Mouse (Mus musculus) megakaryocyte-erythroid progenitor cell, adult 5-6 weeks (primary cell): Measurements from ENCODE around the gene Rnf224. TPM values are rescaled to one million over a fixed set of nuclear protein-coding genes. Genes with fewer than 3 reads are reported as not detected.
"Not testable (repeated sequence)": the region's sequence is repeated elsewhere in the genome, so short reads cannot be mapped to it uniquely, and the experiment has no call there.

Experiments
- ATAC-seq: replicated peaks from 2 replicates; pipeline ENCODE4 v1.8.0; 2016; ENCODE audit warnings: mild to moderate bottlenecking, inconsistent platforms; ENCODE audit not compliant: severe bottlenecking, poor library complexity, low FRiP score, low TSS enrichment
- total RNA-seq, 2 experiments: library from RNA; stranded (forward) in 1 of 2; stranded (reverse) in 1 of 2; fragments of 200-1000, 215-1000 nt in 1 of 2; fragments of >200 nt in 1 of 2; fragmentation: Nextera tagmentation in 1 of 2; gene quantifications; 2 replicates each; pipeline ENCODE4 v1.2.3; 2014 to 2017

Gene Rnf224
- total RNA-seq, 2 experiments from 2014 or later = not detected

DNA sequence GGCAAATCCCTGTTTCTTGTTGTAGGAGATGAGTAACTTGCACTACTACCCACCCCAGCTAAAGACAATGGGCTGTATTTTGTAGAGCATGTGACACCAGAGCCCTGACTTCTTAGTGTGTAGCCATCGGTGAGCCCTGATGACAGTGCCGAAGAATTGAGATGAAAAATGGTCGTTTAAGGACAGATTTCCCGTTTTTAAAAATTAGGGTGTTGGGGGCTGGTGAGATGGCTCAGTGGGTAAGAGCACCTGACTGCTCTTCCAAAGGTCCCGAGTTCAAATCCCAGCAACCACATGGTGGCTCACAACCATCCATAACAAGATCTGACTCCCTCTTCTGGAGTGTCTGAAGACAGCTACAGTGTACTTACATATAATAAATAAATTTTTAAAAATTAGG is 20.7 kb upstream of the Rnf224 start:
- ATAC-seq = not testable (repeated sequence)

DNA sequence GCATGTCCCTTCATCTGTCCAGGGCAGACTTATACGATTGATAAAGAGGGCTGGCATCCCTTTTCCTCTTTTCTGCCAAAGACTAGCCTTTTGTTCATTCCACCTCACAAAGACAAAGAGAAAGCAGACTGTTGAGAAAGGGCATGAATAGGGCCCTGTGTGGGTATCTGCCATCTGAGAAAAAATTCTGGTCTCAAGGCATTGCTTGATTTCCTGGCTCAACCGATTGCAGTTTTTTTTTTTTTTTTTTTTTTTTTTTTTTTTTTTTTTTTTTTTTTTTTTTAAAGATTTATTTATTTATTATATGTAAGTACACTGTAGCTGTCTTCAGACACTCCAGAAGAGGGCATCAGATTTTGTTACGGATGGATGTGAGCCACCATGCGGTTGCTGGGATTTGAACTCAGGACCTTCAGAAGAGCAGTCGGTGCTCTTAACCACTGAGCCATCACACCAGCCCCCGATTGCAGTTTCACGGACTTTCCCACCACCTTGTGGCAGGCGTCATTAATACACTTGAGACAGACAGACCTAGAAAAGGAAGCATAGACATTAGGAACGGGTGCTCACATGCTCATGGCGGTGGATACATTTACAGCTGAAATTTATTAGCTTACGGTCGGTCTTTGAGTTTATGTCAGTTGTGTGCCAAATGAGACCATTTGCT is 20.0 kb upstream of the Rnf224 start:
- peak; percentile 62 for ATAC-seq

DNA sequence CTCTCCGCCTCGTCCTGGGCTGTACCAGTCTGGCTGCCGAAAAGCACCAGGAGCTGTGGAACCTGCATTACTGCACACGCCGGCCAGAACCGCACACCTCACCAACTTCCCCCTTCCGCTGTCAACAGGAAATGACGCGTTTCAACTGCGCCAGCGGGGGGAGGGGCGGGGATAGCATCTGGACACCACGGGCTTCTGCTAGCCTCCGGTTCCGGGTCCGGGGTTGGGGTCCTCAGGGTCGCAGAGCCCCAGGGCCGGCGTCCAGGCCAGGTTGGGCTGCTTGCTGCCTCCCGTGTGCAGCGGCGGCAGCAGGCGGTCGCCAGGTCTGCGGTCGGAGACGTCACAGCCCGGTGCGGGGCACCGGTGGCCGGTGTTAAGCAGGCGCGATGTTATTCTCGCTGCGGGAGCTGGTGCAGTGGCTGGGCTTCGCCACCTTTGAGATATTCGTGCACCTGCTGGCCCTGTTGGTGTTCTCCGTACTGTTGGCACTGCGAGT is 18.7 kb upstream of the Rnf224 start, which contains the start of gene Tmem203:
Gene Tmem203 (plus strand): TSS at position 156 of the 496 bp plus-strand sequence.
- peak; percentile 82 for ATAC-seq

DNA sequence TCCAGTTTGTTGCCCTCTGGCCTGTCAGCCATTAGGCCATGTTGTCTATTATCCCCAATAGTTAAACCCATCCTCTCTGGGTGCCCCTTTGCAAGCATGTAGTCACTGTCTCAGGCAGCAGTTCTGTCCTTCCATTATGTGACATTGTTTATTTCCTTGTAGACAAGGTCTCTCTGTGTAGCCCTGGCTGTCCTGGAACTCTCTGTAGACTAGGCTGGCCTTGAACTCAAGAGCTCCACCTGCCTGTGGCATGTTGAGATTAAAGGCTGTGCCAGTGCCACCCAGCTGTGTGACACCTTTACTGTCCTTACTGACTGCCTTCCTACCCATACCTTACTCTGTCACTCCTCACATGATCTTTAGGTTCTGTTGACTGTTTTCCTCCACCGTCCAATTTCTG is 15.7 kb upstream of the Rnf224 start:
- ATAC-seq = no peak

DNA sequence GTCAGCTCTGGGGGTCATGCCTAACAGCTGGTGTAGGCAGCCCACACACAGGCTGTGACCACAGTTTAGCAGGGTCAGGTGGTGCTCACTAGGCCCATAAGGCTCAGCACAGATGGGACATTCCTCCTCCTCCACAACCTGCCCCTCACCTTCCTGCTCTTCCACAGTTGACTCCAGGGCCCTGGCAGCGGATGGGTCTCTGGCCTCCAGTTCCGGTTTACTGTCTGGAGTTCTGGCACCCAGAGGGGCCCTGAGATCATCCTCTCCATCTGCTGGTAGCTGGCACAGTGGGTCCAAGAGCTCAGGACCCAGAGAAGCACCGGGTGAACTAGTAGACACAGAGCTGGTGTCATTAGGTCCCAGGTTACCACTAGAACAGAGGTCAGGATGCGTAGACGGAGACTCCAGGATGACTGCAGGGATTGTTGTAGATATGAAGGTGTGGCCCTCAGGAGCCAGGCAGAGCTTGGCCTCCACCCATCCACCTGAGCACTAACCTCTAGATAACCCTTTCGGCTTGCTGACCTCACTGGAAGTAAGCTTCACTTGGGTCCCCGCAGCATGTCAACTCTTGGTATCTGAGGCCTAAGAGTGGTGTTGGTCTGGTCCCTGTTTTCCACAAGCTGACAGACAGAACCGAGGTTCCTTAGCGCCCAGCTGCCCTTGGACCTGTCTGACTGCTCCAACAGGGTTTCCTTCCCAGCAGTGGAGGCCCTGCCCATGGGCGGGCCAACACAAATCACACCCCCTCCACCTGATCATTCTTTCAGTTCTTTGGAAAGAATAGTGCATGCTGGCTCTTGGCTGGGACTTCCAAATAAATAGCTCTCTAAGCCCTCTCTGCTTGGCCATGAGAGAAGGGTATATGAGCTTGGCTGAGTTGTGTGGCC is 9.8 kb upstream of the Rnf224 start, which contains the start of gene AL732309.1:
Gene AL732309.1 (minus strand): TSS at position 681 of the 890 bp plus-strand sequence.
- no peak for ATAC-seq

DNA sequence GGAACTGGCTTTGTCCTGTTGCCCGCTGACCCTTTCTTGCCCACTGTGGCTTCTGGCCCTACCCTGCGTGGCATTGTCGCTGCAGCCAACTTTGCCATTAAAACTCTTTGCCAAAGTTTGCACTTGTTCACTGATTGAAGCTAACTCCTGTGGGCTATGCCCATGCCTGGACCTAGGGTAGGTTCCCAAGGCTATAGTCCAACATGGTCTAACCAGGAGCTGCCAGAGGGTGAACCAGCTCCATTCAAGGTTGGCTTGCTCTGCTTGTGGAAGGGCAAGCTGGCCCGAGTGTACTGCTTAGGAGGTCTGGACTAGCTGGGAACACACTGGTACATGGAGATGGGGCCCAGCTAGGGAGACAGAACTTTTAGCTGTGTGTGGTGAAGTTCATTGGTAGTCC is 7.6 kb upstream of the Rnf224 start:
- ATAC-seq = no peak

DNA sequence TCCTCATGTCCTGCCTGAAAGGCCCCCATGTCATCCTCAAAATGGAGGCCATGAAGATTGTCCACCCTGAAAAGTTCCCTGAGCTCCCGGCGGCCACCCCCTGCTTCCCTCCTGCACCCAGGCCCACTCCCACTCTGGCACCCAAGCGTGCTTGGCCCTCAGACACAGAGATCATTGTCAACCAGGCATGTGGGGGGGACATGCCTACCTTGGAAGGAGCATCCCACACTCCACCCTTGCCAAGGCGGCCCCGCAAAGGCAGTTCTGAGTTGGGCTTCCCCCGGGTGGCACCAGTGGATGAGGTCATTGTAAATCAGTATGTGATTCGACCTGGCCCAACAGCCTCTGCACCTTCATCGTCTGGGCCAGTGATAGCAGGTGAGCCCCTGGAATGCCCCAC is 6.8 kb upstream of the Rnf224 start:
- no peak for ATAC-seq

DNA sequence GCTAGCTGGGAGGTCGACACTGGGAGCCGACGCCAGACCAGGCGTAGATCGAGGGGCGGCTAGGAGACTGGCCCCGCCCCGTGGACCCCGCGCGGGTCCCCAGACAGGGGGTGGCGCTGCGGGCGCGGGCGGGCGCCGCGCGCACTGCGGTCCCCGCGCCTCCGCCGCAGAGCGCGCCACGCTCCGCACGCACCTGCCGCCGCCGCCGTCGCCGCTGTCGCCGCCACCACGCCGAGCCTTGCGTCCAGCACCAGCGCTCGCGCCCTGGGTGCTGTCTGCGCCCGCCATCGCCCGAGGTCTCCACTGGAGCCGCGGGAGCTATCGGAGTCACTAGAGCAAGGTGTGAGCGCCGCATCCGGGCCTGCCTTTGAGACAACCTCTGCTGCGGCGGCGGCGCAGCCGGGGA is 5.5 kb upstream of the Rnf224 start, which contains the start of the genes Rnf208 and Cysrt1:
Gene Rnf208 (plus strand): TSS at position 155 of the 406 bp plus-strand sequence.
Gene Cysrt1 (minus strand): TSS at position 352 of the 406 bp plus-strand sequence.
- ATAC-seq = no peak

DNA sequence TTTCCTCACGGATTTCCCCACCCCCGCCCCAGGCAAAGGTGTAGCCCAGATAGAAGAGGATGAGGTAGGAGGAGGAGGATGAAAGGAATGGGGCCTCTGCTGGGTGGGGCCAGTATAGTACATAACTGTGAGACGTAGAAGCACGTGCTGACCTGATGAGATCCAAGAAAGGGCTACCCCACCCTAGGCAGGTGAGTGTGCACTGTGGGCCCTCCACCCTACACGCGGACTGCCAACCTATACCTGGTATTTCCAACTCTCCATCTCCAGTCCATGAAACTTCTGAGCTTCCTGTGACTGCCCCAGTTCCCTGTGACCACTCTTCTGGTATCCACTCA is 4.8 kb upstream of the Rnf224 start:
- no peak for ATAC-seq

DNA sequence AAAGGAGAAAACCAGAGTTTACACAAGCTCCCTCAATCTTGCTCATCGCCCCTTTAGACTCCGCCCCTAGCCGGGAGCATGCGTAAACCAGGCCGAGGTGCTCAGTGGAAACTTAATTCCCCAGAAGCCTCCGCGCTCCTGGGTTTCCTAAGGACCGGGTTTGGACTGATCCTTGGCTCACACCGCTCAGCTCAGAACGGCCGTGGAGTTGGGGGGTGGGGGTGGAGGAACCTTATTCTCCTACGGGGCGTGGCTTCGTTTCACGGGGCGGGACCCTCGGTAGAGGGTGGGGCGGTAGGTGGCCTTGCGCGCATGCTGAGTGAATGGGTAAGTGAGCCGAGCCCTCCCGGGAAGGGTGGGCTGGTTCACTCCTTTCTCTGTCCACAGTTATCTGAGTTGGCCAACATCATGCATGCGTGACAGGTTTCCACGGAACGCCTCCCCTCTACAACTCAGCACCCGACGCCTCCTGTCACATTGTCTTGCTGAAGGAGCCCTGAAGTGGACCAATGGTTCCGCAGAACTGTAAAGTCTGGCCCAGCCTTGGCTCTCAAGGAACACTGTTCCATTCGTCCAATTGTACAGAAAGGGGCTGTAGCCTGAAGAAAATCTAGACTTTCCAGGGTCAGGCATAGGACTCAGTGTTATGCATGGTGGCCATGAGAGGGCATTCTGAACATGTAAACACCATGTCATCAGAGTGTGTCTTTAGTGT is 4.3 kb upstream of the Rnf224 start:
- ATAC-seq = peak; percentile 74

DNA sequence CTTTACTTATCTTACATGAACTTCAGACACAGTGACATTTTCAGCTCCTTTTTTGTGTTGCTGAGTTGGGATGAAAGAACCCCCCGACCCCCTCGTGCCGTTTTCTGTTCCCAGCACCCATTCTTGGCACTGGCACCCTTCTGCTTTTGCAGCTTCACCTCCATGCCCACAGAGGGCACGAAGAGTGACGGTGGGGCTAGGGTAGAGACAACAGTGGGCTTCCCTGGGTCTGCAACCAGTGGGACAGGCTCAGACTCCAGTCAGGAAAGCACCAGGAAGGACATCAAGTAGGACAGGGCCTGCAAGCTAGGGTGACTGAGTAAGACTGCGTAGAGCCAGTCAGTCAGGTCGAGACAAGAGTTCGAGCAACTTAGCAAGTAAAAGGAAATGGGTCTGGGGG is 3.7 kb upstream of the Rnf224 start:
- ATAC-seq = no peak

DNA sequence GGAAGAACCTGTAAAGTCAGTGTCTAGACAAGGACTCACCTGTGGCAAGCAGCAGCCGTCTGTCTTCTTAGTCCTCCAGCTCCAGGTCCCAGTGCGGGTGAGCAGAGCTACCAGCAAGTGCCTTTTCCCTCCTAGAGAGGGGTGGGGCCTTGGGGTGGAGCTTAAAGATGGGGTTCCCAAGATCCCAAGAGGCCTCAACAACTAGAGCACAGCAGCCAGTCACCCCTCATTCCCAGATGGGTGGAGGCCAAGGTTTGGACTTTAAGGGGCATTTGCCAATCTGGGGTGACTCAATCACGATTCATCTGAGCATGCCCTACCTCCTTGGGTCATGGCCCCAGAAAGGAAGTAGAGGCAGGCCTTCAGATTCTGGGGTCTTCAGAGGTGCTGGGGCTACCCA is 3.2 kb upstream of the Rnf224 start:
- ATAC-seq = no peak

DNA sequence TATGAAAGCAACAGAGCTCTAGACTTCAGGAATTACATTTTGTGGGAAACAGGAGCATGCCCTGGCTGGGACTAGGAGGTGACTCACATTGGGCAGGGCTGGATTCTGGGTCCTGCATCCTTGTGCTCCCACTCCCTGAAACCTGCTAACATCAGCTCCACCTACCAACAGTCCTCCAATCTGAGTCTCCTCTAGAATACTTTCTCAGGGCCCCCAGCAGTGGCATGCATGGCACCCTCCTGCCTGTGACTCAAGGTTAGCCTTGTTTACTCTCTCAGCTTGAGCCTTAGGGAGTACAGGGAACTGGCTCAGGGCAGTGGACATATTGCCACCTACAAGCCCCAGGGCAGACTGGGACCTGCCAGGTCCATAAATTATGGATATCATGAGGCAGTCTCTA is 1.5 kb upstream of the Rnf224 start:
- no peak for ATAC-seq

DNA sequence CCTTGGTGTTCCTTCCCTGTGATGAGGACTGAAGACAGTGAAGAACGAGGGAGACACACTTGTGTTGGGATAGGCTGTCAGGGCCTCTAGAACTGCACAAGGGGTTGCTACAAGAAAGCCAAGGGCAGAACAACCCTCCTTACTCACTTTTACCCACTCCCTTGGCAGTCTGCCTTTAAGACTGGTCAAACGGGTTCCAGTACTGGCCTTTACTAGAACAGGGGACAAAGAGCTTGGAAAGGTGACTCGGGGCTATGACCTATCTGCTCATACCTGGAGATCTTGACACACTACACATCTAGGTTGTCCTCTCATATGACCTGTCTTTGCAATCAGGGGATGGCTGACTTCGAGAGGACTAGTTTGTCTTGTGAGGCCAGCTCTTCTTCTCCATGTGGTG is 935 bp upstream of the Rnf224 start:
- ATAC-seq = no peak

DNA sequence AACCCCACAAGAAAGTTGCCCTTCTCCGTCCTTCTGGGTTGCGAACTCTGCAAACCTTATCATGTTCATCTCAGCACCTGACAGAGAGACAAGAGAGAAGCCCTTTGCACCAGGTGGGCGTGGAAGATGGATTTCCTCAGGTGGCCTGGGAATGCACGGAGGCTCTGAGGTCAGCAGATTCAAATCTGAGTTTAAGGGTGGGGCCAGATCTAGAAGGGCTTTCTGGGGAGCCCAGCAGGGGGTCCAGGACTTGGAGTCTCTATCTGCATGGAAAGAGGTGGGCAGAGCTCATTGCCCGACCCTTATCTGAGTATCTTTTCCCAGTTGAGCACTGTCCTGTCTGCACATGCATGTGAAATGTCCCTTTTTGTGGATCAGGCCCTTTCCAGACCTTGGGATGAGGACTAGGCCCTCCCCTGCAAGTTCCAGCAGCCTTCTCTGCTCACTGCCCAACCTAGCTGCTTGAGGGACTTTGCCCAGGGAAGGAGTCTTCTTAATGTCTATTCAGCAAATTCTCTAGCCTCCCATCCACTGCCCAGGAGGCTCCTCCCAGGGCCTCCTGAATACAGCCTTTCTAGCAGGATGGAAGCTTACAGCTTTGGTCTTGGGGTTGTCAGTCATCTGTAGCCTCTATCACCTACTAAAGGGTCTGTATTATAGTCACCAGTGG is 1.9 kb downstream of the Rnf224 start:
- no peak for ATAC-seq

DNA sequence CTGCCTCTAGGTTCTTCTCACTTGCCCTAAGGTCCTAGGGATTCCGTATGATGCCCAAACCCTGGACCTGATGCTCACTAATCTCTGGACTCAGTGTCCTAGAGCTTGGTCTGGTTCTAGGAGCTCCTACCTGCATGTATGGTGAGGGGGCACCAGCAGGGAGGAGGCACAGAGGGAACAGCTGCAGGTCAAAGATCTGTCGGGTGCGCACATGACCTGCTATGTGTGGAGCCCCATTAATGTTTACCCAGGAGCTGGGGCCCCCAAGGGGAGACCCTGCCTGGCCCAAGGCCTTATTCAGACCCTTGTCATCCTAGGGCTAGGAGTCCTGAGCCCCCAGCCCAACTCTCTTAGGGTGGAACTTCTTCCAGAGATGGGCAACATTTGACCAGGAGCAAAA is 2.5 kb downstream of the Rnf224 start, which contains the start of gene Slc34a3:
Gene Slc34a3 (minus strand): TSS at position 315 of the 400 bp plus-strand sequence.
- ATAC-seq = no peak

DNA sequence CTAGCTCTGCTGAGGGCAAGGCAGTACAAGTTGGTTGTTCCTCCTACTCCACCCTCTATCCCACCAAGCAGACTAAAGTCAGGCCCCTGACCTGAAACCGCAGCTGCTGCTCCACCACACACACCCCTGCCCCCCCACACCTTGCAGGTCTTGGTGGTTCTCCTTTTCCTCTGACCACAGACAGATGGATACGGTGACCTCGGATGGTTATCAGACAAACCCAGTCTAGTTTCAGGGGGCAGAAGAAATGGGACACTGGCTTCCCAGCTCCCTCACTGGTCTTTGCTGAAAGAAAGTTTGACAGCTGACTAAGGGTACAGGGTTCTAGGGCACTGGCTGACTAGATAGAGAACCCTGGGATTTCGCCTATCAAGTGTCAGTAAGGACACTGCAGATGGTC is 3.2 kb downstream of the Rnf224 start:
- no peak for ATAC-seq

DNA sequence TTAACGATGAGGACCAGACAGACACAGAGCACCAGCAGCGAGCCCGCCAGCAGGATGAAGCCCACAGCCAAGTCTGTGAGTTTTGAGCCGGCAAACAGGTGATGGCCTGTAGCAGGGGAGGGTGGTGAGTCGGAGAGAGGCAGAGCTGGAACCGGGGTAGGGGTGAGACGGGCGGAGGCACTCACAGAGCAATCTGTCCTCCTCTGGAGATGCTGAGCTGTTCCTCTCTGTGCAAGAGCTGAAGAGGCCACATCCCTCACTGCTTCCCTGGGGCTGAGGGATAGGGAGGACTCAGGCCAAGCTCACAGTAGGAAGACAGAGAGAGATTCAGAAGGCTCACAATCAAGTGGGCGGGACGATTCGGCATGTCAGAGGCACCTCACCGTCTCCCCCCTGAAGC is 5.5 kb downstream of the Rnf224 start:
- no peak for ATAC-seq

DNA sequence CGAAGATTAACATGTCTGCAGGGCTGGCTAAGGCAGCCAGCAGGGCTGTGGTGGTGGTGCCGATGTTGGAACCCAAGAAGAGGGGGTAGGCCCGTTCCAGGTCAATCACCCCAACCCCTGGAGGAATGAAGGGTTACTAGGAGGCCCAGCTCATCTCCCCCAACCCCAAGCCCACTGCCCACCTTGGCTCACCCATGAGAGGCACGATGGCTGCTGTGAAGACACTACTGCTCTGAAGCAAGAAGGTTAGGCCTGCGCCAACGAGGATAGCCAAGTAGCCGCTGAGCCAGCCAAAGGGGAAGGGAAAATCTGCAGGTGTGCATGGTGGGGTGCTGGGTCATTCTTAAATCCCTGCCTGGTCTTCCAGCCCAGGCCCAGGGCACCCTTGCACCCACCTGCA is 6.0 kb downstream of the Rnf224 start:
- ATAC-seq = no peak
